Mouse (Mus musculus) lung, postnatal 0 days (tissue): ENCODE measurements at regions not wholly inside any gene's neighbourhood (a gene's known extent, or its start where the extent isn't known, plus 50 kb on each side); places are given as distances from the start of the nearest gene placed in this dataset.

ENCODE experiments used
- CTCF ChIP-seq: IDR thresholded peaks from 2 replicates; pipeline ENCODE4 v1.5.1; 2016; ENCODE audit warnings: antibody characterized with exemption, mild to moderate bottlenecking
- EP300 ChIP-seq: IDR thresholded peaks from 2 replicates; pipeline ENCODE4 v1.6.1; 2016; ENCODE audit warnings: antibody characterized with exemption, mild to moderate bottlenecking, control low read depth

GRCm38 (mm10) chr12:9338801-9339231 lies 231.1 kb upstream of the Osr1 start:
- no peak for TF ChIP-seq EP300
- TF ChIP-seq CTCF: no peak
